Mouse (Mus musculus) 3134 (cell line): ENCODE measurements around the gene Slc22a17.
A peak's percentile ranks its signal among the peaks of the same experiment; 100 is the strongest.

Experiments used
- DNase-seq: peaks from one replicate; pipeline ENCODE4 v3.0.0-alpha.2; 2011; ENCODE audit warnings: low spot score; ENCODE audit not compliant: insufficient read length; ENCODE audit errors: extremely low read depth

Slc22a17 gene

DNA sequence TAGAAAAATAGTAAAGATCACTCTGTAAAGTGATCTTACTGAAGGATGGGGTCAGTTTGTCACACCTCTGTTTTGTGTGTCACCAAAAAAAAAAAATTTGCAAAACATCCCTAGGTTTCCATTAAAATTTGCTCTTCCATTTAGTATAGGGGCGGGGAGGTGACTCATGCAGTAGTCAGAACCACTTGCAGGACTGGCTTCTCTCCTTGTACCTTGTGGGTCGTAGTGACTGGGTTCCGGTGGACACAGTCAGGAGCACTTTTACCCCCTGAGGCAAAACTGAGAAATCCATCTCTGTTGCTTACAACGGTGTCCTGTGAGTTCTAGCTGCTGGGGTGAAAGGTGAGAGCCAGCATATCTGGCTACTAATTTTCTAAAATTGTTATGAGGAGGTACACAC, 9.3 kb downstream of the Slc22a17 start:
- peak; percentile 38 for DNase-seq

DNA sequence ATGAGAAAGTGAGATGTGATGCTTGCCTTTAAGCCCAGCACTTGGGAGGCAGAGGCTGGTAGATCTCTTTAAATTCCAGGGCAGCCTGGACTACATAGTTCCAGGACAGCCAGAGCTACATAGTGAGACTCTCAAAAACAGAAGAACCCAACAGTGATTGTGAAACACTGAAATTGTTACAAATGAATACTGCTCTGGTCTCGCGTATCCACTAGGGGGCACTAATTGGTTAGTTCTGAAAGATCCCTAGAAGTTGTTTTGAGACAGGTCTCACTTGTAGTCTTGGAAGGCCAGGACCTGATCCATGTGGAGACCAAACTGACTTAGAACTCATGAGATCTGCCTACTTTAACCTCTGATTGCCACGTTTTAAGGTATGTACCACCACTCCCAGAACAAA, 12.5 kb downstream of the Slc22a17 start:
- DNase-seq = no peak

DNA sequence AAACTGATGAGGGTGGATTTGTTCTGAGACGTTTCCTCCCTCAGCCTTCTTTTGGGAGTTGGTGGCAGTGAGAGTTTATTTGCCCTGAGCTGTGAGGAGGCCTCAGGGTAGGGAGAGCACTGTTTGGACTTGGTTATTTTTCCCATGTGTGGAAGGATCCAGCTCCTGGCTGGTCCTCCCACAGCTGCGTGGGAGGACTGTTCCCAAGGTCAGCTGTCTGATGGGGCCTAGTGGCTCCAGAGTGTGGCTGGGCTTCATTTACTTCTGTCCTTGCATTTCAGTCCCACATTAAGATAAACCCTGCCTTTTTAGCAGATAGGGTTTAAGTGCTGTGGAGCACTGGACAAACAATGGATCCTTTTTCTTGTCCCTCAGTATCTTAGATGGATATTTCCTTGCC, 15.5 kb downstream of the Slc22a17 start:
- DNase-seq = no peak

DNA sequence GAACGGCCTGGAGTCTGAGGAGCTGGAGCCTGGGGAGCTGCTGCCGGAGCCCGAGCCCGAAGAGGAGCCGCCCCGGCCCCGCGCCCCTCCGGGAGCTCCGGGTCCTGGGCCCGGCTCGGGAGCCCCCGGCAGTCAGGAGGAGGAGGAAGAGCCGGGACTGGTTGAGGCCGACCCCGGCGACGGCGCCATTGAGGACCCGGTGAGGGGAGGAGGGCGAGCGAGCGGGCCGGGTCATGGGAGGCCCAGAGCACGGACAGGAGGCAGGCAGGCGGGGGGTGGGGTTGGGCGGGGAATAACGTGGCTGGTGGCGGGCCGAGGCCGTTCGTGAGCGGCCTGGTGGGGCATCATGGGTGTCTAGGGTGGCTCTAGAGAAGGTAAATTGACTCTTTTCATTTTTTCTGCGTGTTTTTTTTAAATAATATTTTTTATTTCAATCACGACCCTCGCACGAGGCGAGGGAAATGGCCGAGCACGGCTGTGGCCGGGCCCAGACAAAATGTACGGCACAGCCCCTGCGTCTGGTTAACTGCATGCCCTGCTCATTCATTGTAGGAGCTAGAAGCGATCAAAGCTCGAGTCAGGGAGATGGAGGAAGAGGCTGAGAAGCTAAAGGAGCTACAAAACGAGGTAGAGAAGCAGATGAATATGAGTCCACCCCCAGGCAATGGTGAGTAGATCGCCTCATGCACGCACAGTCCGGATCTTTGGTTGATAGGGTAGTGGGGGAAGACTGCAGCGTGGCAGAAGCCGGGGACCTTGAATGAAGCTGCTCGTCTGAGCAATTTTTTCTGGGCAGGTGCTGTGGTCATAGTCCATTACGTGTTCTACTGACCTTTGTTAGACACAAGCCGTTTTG, 18.4 kb downstream of the Slc22a17 start:
- DNase-seq = peak; percentile 66

DNA sequence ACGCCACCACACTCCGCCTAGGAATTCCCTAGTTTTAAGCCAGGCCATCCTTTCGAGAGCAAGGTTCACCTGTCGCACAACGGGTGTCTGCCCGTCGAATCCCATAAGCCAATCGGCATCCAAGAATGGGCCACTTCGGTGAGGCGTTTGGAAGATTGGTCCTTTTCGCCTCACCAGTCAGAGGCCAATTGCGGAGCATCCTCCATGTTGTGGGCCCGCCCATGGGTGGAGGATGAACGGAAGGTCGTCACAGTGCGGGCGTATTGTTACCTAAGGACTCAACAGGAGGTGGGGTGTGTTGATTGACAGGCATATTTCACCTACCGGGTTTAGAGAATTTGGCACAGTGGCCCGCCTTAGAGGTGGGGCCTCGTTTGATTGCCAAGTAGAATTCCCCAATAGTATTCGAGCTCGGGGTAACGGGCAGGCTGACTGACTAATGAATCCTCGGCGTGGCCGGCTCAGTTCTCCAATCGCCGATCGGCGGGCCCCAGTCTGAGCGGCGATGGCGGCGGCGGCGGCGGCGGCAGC, 19.2 kb downstream of the Slc22a17 start:
- DNase-seq = peak; percentile 93

DNA sequence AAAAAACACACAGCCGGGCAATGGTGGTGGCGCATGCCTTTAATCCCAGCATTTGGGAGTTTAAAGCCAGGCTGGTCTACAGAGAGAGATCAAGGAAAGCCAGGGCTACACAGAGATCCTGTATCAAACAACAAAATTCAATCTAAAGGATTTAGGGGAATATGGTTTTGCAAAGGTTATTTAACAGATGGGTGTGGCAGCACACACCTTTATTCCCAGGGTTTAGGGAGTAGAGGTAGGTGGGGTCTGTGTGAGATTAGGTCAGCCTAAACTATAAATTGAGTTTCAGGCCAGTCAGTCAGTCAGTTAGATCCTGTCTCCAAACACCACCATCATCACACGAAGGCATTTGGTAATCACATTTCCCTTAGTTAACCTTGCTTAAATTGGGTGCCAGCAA, 20.7 kb downstream of the Slc22a17 start, which contains the start of gene Pabpn1:
Gene Pabpn1, plus strand, starts transcription at position 301 of the 400 bp plus-strand sequence.
- DNase-seq = no peak

DNA sequence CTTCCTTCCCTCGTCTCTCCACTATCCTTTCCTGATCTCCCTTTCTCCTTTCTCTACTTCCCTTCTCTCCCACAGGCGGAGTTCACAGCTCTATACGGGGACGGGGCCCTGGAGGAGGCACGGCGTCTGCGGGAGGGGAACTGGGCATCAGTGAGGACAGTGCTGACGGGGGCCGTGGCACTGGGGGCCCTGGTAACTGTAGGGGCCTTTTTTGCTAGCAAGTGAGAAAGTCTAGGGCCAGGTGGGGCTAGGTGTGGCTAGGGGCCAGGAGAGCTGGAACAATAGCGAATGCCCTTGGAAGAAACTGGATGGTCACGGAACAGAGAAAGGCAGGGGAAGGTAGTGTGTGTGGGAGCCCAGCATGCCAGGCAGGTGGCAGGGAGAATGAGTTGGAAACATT, 27.6 kb downstream of the Slc22a17 start:
- no peak for DNase-seq

DNA sequence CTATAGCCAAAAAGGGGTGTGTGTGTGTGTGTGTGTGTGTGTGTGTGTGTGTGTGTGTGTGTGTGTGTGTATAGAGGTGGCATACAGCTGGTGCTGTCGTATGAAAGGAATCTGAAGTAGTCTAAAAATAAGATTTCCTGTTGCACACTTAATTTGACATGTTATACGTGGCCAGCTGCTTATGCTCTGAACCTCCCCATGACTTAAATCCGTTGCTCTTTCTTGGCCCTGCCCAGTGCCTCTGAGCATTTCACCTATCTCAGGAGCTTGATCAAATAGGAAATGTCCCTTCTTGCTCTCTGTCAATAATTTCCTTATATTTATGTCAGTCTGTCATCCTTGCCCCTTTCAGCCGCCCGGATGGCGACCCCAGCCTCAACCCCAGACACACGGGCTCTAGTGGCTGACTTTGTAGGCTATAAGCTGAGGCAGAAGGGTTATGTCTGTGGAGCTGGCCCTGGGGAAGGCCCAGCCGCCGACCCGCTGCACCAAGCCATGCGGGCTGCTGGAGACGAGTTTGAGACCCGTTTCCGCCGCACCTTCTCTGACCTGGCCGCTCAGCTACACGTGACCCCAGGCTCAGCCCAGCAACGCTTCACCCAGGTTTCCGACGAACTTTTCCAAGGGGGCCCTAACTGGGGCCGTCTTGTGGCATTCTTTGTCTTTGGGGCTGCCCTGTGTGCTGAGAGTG, 28.8 kb downstream of the Slc22a17 start:
- no peak for DNase-seq

DNA sequence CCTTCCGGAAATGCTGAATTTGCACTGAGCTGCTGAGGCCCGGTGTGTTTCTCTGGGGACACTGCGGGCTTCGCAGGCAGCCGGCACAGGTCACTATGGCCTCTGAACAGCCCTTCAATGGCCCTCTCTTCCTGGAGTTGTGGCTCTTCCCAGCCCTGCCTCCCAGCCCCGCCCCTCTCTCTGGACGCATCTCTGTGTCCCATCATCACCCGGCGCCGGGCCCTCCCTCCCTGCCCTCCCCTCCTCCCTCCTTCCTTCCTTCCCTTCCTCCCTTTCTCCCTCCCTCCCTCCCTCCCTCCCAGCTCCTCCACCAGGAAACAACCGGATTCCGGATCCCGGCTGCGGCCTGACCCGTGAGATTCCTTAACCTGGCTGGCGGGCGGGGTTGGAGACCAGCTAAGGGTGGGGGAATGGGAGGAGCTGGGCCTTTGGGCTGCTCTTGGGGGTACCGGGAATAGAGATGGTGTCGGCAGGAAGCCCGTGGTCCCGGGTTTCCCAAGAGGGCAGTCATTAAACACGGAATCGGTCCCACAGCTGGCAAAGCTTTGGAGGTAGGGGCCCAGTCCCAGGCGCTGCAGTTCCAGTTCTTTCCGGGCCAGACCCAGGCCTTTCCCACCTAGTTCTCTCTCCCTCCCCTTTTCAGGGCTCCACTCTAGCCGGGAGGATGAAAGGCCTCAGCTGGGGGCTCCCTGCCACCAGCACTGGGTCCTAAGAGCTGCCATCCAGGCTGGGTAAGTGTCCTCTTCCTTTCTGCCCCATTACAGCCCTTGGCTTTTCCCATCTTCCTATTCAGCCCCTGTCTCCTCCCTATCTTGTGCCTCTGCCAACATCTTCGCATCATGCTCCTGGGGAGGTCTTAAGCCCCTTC, 29.5 kb downstream of the Slc22a17 start, which contains the start of the genes Bcl2l2 and Gm20521:
Gene Bcl2l2, plus strand, starts transcription at position 224 of the 868 bp plus-strand sequence.
Gene Gm20521, plus strand, starts transcription at position 288 of the 868 bp plus-strand sequence.
- DNase-seq = peak; percentile 90

DNA sequence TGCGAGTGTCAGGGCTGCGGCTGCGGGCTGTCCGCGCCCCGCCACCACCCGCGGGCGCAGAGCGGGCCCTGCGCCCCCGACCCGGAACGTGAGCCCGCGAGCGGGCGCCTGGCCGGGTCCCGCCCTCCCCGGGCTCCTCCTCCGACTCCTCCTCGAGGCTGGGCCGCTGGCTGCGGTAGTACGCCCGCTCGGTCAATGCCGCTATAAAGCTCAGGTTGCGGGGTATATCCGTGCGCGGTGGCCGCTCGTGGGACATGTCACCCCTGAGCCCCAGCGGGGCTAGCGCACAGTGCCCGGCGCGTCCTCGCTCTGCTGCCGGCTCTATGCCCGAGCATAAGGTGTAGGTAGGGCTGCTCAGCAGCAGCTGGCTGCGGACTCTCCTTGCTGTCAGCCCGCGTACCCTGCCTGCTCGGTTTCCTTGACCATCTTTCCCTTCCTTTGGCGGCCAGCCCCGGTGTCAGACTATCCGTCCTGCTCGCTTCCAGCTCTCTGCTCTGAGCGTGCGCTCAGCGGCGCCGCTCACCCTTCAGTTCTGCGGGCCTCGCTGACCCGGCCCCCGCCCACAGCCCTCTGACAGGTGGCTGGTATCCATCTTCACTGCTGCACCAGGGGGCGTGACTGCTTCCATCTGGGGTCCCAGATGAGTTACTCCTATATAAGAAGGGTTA, 35.8 kb downstream of the Slc22a17 start, which contains the start of gene Ppp1r3e:
Gene Ppp1r3e, minus strand, starts transcription at position 503 of the 668 bp plus-strand sequence.
- no peak for DNase-seq

DNA sequence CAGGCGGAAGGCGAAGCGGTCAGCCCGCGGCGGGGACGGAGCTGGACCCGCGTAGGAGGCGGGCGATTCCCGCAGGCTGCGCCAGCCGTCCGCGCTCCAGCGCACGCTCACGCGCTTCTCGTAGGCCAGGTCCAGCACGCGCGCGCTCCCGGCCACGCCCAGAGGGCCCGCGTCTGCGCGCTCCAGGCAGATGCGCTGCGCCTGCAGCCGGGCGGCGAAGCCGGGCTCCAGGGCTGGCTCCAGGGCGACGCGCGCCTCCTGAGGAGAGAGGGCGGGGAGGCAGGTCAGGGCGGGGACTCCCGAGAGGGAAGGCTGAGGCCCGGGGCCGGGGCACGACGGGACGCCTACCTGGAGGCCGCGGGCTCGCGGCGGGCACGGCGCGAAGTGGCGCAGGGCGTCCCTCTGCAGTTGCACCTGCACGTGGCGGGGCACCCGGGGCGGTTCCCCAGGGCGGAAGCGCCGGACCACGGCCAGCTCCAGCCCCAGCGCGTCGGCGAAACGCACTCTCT, 36.3 kb downstream of the Slc22a17 start:
- peak; percentile 92 for DNase-seq

DNA sequence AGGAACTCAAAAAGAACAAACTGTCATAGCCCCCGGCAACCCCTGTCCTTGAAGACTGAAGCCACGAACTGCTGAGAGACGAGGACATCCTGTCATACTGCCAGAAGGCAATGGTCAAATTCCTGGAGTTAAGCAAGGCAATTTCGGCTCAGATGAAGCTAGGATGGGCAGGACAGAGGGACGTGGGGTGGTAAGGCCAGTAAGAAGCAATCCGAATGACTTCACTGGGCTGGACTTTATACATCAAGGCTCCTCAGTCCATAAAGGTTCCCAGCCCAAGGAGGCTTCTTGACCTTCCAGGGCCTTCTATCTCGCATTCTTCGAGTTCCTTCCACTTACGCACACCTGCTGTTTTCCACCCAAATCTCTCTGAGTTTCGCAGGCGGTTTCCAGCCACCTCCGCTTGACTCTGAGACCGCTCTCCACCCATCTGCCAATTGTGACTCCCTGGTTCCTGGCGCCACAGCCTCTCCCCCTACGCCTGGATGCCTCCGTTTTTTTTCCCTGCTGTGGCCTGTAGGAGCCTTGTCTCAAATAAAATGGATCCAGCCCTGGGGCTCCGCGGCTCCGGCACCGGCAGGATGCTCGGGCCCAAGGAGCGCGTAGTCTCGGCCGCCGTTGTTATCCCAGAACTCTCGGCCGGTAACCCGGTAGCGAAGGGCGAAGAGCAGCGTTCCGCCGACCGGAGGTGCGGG, 36.9 kb downstream of the Slc22a17 start:
- DNase-seq = no peak

DNA sequence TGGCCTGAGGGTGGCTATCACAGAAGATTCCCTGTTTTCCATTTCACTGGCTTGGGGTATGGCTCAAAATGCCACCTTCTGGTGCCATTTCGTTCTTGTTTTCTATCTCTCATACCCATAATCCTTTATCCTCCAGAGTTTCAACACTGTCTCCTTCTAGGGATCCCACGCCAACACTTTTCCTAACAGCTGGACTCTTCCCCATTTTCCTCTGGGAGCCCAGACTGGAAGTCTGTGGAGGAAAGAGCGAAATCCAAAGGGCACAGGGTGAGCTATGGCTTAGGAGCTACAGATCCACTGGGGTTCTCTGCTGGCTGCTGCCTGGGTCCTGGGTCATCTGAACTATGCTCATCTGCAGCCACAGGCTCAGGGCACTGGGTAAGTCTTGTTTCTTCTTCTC, 38.8 kb downstream of the Slc22a17 start:
- DNase-seq = no peak

DNA sequence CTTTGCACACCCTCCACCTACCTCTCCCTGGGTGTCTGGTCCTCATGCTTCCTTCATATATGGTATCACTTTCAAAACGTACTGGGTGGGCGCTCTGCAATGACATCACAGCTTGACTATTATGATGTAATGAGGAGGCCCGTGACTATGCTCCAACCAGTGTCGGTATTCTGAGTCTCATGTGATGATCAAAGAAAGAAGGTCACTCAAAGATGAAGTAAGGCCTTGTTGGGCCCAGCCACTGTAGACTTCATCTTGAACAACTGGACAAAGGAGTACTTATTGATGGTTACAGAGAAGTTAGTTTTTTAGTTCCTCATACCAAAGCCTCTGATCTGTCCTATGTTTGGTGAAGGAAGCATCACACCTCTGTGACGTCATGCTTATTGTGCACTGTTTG, 42.1 kb downstream of the Slc22a17 start, which contains the start of gene Homez:
Gene Homez, minus strand, starts transcription at position 101 of the 400 bp plus-strand sequence.
- DNase-seq = no peak

DNA sequence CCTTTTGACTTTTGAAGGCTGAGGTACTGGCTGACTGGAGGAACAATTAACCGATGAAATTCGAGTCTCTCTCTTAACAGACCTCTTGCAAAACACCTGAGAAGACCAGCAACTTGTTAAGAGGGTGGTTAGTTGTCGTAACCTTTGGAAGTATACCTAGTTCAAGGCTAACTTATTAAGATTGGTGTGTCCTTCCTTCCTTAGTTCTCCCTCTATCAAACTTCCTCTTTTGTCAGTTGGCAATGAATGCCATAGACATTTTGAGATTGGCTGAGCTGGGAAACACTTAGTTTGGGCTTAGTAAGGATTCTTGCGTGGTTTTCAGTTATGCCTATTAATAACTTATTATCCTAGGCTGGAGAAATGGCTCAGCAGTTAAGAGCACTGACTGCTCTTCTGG, 44.9 kb downstream of the Slc22a17 start:
- DNase-seq = no peak

DNA sequence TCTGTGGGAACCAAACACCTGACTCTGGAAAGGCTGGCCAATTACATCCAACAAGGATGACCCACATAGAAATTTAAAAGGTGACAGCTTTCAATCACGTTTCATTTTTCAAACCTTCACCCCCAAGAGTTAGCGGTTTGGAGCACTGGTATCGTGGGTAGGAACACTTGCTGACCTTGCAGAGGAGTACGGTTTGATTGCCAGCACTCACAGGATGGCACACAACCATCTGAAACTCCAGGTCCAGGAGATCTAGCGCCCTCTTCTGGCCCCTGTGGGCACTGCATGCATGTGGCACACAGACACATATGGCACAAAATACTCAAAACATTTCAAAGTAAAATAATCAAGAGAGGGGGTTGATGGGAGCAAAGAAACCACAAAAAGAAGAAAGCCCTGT, 46.0 kb downstream of the Slc22a17 start:
- DNase-seq = no peak

DNA sequence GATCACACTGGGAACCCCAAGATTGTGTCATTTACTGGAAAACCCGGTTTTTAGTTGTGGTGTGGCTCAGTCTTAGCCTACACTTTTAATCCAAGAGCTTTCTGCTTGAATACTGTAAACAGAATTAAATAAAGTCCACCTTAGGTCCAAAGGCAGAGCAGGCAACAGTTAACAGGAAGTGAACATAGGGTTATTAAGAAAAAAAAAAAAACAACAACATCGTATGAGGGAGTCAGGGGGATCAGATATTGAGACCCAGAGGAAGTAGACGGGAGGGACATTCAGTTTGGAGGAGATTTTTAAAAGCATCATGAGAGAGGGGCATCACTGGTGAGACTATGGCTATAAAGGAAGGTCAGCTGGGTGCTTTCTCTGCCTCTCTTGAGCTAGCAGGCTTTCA, 46.7 kb downstream of the Slc22a17 start:
- DNase-seq = no peak

DNA sequence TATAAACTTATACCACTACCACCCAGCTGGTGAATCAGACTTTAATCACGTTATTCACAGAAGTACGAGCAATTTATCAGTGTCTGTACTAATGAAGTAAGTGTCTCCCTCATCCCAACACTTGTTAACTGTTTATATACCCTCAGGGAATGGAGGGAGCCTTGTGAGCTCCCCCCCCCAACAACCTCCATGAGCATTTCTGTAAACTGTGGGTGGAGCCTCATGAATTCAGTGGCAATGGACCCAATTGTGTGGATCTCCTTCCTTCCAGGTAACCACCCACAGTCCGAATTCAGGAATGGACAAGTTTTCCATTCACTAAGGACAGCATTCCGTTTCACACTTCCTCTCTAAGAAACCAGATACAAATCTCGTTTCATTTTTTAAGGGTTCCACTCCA, 47.3 kb downstream of the Slc22a17 start:
- DNase-seq = no peak
